Mouse (Mus musculus) erythroblast, adult 5-6 weeks (primary cell): ENCODE measurements around the gene Gm11492. TPM values are rescaled to one million over a fixed set of nuclear protein-coding genes. Genes with fewer than 3 reads are reported as not detected.

Experiments used
- ATAC-seq: replicated peaks from 2 replicates; pipeline ENCODE4 v1.8.0; 2016; ENCODE audit warnings: moderate number of reproducible peaks, mild to moderate bottlenecking, moderate TSS enrichment, inconsistent platforms; ENCODE audit not compliant: poor library complexity, low FRiP score, severe bottlenecking
- total RNA-seq, 2 experiments: library from RNA; stranded (forward) in 1 of 2; stranded (reverse) in 1 of 2; fragments of 150-400 nt in 1 of 2; fragments of 200-764, 138-1000 nt in 1 of 2; gene quantifications; 2 replicates each; pipeline versions ENCODE4 v1.2.3 to v1.2.4; 2015 to 2017; ENCODE audit warnings: low replicate concordance in 2 of 2

Gene Gm11492
- total RNA-seq (2015; ENCODE audit: low replicate concordance) (not detected in 2 replicates), total RNA-seq (2017; ENCODE audit: low replicate concordance) (not detected in 2 replicates)

DNA sequence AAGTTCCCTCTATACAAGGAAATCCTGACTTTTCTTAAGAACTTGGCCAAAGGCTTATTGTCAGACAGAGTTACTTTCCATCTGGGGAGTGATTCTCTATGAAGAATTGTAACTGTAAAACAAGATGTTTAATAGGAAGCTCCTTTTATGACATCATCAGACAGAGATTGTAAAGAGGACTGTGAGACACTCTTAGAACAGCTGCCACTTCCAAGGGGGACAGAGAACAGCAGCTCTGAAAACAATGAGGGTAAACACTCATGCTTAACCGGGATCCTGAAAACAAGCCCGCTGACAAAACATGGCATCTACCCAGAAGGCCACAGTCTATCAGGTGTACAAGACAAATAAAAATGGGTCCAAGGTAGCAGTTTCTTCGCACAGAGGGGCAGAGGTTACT lies at the start of gene Gm11492:
Gene Gm11492, plus strand, starts transcription at position 153 of the 400 bp plus-strand sequence.
- ATAC-seq: no peak

DNA sequence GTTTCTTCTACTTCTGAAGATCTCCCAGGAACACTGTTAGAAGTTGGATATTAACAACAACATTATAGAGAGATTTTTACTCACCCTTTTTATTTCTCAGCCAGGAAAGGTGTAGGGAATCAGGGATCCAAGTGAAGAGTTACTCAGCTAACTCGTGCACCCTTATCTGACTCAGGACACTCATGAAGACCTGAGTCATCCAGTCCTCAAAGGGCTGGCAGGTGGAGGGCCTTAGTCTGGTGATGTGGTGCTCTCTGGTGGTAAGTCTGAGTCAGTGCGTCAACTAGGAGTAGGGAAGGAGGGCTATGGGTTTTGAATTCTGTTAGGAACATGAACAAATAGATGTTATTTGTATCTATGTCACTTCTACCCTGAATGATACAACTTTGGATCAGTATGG lies 47.2 kb upstream of the Gm11492 start:
- ATAC-seq: peak; percentile 96

DNA sequence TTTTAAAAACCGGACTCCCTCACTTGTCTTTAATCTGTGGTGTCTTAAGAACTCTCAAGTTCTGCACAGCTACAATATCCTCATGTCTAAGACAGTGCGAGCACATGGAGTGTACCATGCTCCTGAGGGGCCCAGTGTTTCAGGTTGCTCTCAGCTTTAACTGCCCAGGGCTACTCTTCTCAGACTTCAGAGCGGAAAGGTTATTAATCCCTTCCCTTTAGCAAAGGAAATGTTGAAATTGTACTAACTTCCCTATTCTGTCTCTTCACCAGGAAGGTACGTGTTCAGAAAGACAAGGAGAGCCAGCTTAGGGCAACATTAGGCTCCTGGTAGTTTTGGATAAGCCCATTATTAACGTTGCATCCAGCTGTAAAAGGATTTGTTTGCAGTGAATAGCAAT lies 43.0 kb upstream of the Gm11492 start:
- no peak for ATAC-seq

- no peak for ATAC-seq
Measured at GRCm38 (mm10) chr11:87523967-87524366, 42.5 kb upstream of the Gm11492 start.

GRCm38 (mm10) chr11:87524780-87525179 lies 41.7 kb upstream of the Gm11492 start:
- ATAC-seq: no peak

DNA sequence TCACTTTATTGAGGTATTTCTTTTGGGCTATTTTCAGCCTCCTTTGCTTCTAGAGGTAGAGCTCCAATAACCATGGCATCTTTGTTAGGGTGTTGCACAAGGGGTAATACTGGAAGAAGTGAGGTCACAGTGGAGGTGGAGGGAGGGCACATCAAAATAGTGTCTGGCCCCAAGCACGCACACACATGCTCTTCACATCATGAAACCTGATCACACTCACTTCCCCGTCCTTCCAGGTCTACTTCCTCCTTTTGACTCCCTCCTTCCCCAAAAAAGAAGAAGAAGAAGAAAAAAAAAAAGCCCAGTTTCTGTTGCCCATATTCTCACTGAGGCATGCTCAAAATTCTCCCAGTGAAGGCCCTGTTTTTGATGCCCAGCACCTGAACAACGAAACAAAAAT lies 39.1 kb upstream of the Gm11492 start:
- no peak for ATAC-seq

- ATAC-seq: no peak
Measured at GRCm38 (mm10) chr11:87527990-87528389, 38.5 kb upstream of the Gm11492 start.

GRCm38 (mm10) chr11:87531695-87532094 lies 34.8 kb upstream of the Gm11492 start:
- no peak for ATAC-seq

DNA sequence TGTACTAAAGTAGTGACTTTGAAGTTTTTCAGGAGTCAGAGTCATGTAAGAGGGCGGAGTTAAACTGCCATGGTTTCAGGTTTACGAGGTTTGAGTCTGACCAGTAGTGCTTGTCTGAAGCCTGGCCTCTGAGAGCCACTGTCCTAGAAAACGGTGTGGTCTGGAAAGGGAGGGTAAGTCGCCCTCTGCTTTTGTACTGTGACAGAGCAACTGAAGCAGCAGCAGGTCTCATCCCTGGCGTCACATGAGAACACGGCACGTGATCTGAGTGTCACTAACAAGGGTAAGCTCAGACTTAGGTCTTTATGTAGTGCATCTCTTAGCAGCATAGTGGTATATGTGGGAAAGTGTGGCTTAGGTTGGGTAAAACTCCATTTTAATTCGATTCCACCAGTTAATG lies 24.2 kb upstream of the Gm11492 start:
- no peak for ATAC-seq

GRCm38 (mm10) chr11:87542906-87543305 lies 23.5 kb upstream of the Gm11492 start:
- ATAC-seq: no peak

DNA sequence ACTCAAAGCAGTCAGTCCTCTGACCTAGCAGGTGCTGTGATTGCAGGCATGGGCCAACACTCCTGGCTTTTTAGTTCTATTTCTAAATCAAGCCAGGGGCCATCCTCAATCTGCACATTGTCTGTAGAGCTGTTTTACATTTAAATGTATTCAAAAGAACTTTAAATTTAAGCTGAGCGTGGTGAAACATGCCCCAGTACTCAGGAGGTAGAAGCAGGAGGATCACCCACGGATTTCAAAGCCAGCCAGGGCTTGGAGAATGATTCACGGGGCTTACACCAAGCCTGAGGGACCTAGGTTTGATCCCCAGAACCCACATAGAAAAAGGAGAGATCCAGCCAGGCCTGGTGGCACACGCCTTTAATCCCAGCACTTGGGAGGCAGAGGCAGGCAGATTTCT lies 13.1 kb upstream of the Gm11492 start:
- ATAC-seq: no peak

DNA sequence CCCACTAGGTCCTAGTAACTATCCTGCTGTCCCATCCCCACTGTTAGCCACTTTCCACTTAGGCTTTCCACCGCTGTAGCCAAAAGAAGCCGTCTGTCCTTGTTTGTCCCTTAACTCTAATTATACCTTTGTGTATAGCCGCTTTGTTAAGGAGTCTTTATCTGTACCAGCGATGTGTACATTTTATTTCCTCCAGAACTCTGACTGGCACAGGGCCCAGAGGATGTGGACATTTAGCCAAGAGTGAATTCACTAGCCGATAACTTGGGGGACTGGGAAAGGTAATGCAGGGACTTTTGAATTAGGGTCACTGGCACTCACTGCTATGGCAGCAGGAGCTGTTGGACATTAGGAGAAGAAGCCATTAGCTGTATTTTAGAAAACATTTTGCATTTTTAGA lies 12.1 kb upstream of the Gm11492 start:
- ATAC-seq: no peak

- no peak for ATAC-seq
Measured at GRCm38 (mm10) chr11:87555106-87555703, 11.2 kb upstream of the Gm11492 start.

- no peak for ATAC-seq
Measured at GRCm38 (mm10) chr11:87561208-87561607, 5.2 kb upstream of the Gm11492 start.

GRCm38 (mm10) chr11:87568255-87568953 lies 2.0 kb downstream of the Gm11492 start, which contains the start of gene Sept4:
Sept4 (plus strand) TSS chr11:87568903.
- ATAC-seq: no peak

- ATAC-seq: no peak
Measured at GRCm38 (mm10) chr11:87570743-87571142, 4.3 kb downstream of the Gm11492 start.

- ATAC-seq: no peak
Measured at GRCm38 (mm10) chr11:87571361-87571950, 5.0 kb downstream of the Gm11492 start.

DNA sequence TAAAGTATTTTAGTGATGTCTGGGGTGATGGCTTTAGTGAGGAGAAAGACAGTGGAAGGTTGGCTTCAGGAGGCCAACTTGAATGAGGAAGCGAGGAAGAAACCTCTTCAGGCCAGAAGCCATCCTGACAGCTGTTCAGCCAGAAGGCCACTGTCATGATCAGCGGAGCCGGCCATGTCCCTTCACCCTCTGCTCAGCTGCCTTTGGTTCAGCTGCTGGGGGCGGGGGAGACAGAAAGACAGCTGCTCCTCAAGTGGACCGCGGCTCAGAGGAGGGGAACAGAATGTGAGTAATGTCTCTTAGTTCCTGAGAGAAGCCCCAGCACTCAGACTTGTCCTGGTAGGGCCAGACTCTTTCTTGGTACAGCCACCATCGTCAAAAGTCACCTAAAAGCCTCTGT lies 7.3 kb downstream of the Gm11492 start:
- no peak for ATAC-seq

DNA sequence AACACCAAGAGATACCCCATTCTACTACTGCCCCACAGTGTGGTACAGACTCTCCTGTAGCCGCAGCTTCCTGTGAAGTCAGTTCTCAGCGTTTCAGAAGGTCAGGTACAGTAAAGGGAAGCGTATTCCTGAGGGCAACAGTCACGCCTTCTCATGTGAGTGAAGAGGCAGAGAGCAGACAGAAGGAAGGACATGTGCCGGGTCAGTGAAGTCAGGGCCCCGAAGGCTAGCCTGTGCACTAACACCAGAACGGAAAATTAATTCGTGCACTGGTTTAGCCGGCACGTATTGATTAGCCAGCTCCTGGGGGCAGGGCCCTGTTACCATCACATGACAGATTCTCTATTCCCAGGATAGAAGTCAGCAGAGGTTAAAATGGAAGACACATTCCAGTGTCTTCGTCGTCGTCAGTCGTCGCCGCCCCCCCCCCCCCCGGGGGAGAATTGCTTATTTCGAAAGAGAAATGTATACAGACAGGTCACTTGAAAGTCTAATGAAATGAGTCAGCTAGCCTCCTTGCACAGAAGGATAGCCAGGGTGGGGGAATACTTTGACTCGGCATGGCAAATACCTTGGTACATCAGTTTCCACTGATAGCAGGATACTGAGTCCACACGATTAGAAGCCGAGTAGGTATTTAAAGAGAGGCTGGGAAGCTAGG lies 8.2 kb downstream of the Gm11492 start:
- ATAC-seq: no peak

GRCm38 (mm10) chr11:87577601-87578248 lies 11.3 kb downstream of the Gm11492 start:
- ATAC-seq: peak; percentile 2; the same call in 1 of the 2 replicates
